Mouse (Mus musculus) midbrain, embryonic 12.5 days (tissue): Measurements from ENCODE around the gene Tyms. TPM values are rescaled to one million over a fixed set of nuclear protein-coding genes. Genes with fewer than 3 reads are reported as not detected.
"Not testable (repeated sequence)": the region's sequence is repeated elsewhere in the genome, so short reads cannot be mapped to it uniquely, and the experiment has no call there.

ENCODE experiments used
- ATAC-seq: fragments of 200-750 bp; cut with Nextera tagmentation; 2 replicates; pipeline ENCODE4 v1.8.0; 2017; ENCODE audit warnings: low read depth, moderate TSS enrichment, moderate library complexity; ENCODE audit not compliant: low FRiP score
- H3K27ac ChIP-seq: fragments of 300-500 bp; sonication (generic); replicated peaks from 2 replicates; pipeline ENCODE4 v1.5.1; 2016; ENCODE audit warnings: mild to moderate bottlenecking
- H3K27me3 ChIP-seq: fragments of 300-500 bp; sonication (generic); 2 replicates; pipeline ENCODE4 v1.6.1; 2016; ENCODE audit warnings: mild to moderate bottlenecking
- H3K36me3 ChIP-seq: fragments of 300-500 bp; sonication (generic); 2 replicates; pipeline ENCODE4 v1.6.1; 2016
- H3K4me1 ChIP-seq: fragments of 300-500 bp; sonication (generic); 2 replicates; pipeline ENCODE4 v1.6.1; 2016
- H3K4me2 ChIP-seq: fragments of 300-500 bp; sonication (generic); replicated peaks from 2 replicates; pipeline ENCODE4 v1.6.1; 2016; ENCODE audit warnings: mild to moderate bottlenecking, moderate library complexity
- H3K4me3 ChIP-seq: fragments of 300-500 bp; sonication (generic); 2 replicates; pipeline ENCODE4 v1.5.1; 2016; ENCODE audit warnings: mild to moderate bottlenecking
- H3K9ac ChIP-seq: fragments of 300-500 bp; sonication (generic); replicated peaks from 2 replicates; pipeline ENCODE4 v1.6.1; 2016; ENCODE audit warnings: mild to moderate bottlenecking, moderate library complexity
- H3K9me3 ChIP-seq: fragments of 300-500 bp; sonication (generic); 2 replicates; pipeline ENCODE4 v1.6.1; 2016; ENCODE audit warnings: mild to moderate bottlenecking
- WGBS: fragments of 180-500 bp; shearing (Covaris S2); methylation state at CpG from one replicate; pipeline ENCODE4 v1.1.7; 2016; 5-methylcytosine and 5-hydroxymethylcytosine counted together
- polyA plus RNA-seq: library from polyadenylated mRNA; unstranded; fragments of >200 nt; fragmentation: Nextera tagmentation; extraction: Ambion mirVana; gene quantifications from 2 replicates; pipeline ENCODE4 v1.2.1, GENCODE M21; 2016

Gene Tyms
- polyA plus RNA-seq, 1 experiment from 2014 or later: 182 TPM

GRCm38 (mm10) chr5:30095731-30096130 is 22.3 kb upstream of the Tyms start:
- Histone ChIP-seq H3K9ac (no peak overlapping the region), H3K27ac (no peak overlapping the region), H3K9me3 (no peaks in the 10 kb centered on the region), H3K27me3 (no peaks in the 10 kb centered on the region), H3K4me1 (no peaks in the 10 kb centered on the region), H3K4me3 (no peak overlapping the region), H3K36me3 (no peaks in the 10 kb centered on the region), H3K4me2 (no peak overlapping the region)
- WGBS: 86% methylated on average over 6 of the region's 6 CpGs
- no peak for ATAC-seq

GRCm38 (mm10) chr5:30094399-30094798 is 21.0 kb upstream of the Tyms start:
- H3K4me2 ChIP-seq: no peak overlapping the region
- no peaks in the 10 kb centered on the region for H3K36me3 ChIP-seq
- no peak for ATAC-seq
- 68% methylated on average over 2 of the region's 2 CpGs for WGBS
- H3K4me1 ChIP-seq: no peaks in the 10 kb centered on the region
- no peak overlapping the region for H3K27ac ChIP-seq
- H3K27me3 ChIP-seq: no peaks in the 10 kb centered on the region
- H3K4me3 ChIP-seq: no peak overlapping the region
- H3K9me3 ChIP-seq: no peaks in the 10 kb centered on the region
- no peak overlapping the region for H3K9ac ChIP-seq

- no peaks in the 10 kb centered on the region for H3K36me3 ChIP-seq
- 67% methylated on average over 13 of the region's 13 CpGs for WGBS
These were observed 19.3 kb upstream of the Tyms start for GRCm38 (mm10) chr5:30092701-30093100.

GRCm38 (mm10) chr5:30072377-30072776 is 1.0 kb downstream of the Tyms start:
- Histone ChIP-seq H3K9ac (peak overlapping the region; percentile 80; the same call in 1 of the 2 replicates), H3K36me3 (peaks cover 31% of the 10 kb centered on the region), H3K9me3 (no peaks in the 10 kb centered on the region), H3K4me1 (peaks cover 14% of the 10 kb centered on the region), H3K27me3 (no peaks in the 10 kb centered on the region), H3K27ac (no peak overlapping the region), H3K4me2 (peak overlapping the region; percentile 83), H3K4me3 (peak overlapping the region; percentile 84)
- 61% methylated on average over 3 of the region's 3 CpGs for WGBS
- ATAC-seq: no peak

More at GRCm38 (mm10) chr5:30092701-30093100, 19.3 kb upstream of the Tyms start:
- H3K27ac ChIP-seq: no peak overlapping the region
- H3K4me2 ChIP-seq: no peak overlapping the region
- no peak overlapping the region for H3K4me3 ChIP-seq
- ATAC-seq: no peak
- no peaks in the 10 kb centered on the region for H3K27me3 ChIP-seq
- H3K9ac ChIP-seq: no peak overlapping the region
- H3K4me1 ChIP-seq: no peaks in the 10 kb centered on the region
- H3K9me3 ChIP-seq: no peaks in the 10 kb centered on the region

GRCm38 (mm10) chr5:30071677-30072076 is 1.7 kb downstream of the Tyms start:
- 82% methylated on average over 6 of the region's 6 CpGs for WGBS
- no peak for ATAC-seq
- H3K27me3 ChIP-seq: no peaks in the 10 kb centered on the region
- H3K4me1 ChIP-seq: peaks cover 14% of the 10 kb centered on the region
- no peak overlapping the region for H3K9ac ChIP-seq
- peaks cover 32% of the 10 kb centered on the region for H3K36me3 ChIP-seq
- H3K4me2 ChIP-seq: peak overlapping the region; percentile 83
- H3K9me3 ChIP-seq: no peaks in the 10 kb centered on the region
- peak overlapping the region; percentile 22 for H3K4me3 ChIP-seq
- H3K27ac ChIP-seq: no peak overlapping the region

GRCm38 (mm10) chr5:30067726-30068125 is 5.7 kb downstream of the Tyms start:
- peaks cover 54% of the 10 kb centered on the region for H3K36me3 ChIP-seq
- WGBS: 88% methylated on average over 6 of the region's 6 CpGs

GRCm38 (mm10) chr5:30059607-30060006 is 13.8 kb downstream of the Tyms start:
- H3K9ac ChIP-seq, ATAC-seq, H3K27me3 ChIP-seq, H3K27ac ChIP-seq, H3K4me3 ChIP-seq, H3K4me1 ChIP-seq, H3K4me2 ChIP-seq, H3K9me3 ChIP-seq: not testable (repeated sequence)
- peaks cover 38% of the 10 kb centered on the region for H3K36me3 ChIP-seq
- WGBS: 55% methylated on average over 5 of the region's 5 CpGs

More at GRCm38 (mm10) chr5:30067726-30068125, 5.7 kb downstream of the Tyms start:
- no peak for ATAC-seq
- H3K9ac ChIP-seq: no peak overlapping the region
- H3K4me1 ChIP-seq: peaks cover 12% of the 10 kb centered on the region
- no peak overlapping the region for H3K4me2 ChIP-seq
- no peaks in the 10 kb centered on the region for H3K27me3 ChIP-seq
- no peak overlapping the region for H3K27ac ChIP-seq
- no peaks in the 10 kb centered on the region for H3K9me3 ChIP-seq
- no peak overlapping the region for H3K4me3 ChIP-seq

GRCm38 (mm10) chr5:30058216-30058731 is 15.1 kb downstream of the Tyms start:
- WGBS: 50% methylated on average over 6 of the region's 6 CpGs
- no peak overlapping the region for H3K9ac ChIP-seq

GRCm38 (mm10) chr5:30039841-30040240 is 33.6 kb downstream of the Tyms start:
- 81% methylated on average over 4 of the region's 4 CpGs for WGBS
- H3K4me2 ChIP-seq, H3K27me3 ChIP-seq, H3K4me1 ChIP-seq, H3K4me3 ChIP-seq, H3K36me3 ChIP-seq, H3K9me3 ChIP-seq, ATAC-seq, H3K27ac ChIP-seq, H3K9ac ChIP-seq: not testable (repeated sequence)

More at GRCm38 (mm10) chr5:30058216-30058731, 15.1 kb downstream of the Tyms start:
- ATAC-seq: no peak
- H3K9me3 ChIP-seq: no peaks in the 10 kb centered on the region
- 0 out of 2 replicates have a peak, but pooled peaks cover 5% of the 10 kb centered on the region for H3K4me1 ChIP-seq
- no peak overlapping the region for H3K4me3 ChIP-seq
- H3K27ac ChIP-seq: no peak overlapping the region
- no peaks in the 10 kb centered on the region for H3K27me3 ChIP-seq
- H3K36me3 ChIP-seq: peaks cover 30% of the 10 kb centered on the region
- H3K4me2 ChIP-seq: no peak overlapping the region

- not testable (repeated sequence) for H3K36me3 ChIP-seq, H3K4me1 ChIP-seq, H3K9ac ChIP-seq, H3K4me3 ChIP-seq, H3K27me3 ChIP-seq, ATAC-seq, H3K9me3 ChIP-seq, H3K4me2 ChIP-seq, H3K27ac ChIP-seq
- WGBS: 90% methylated on average over 5 of the region's 5 CpGs
These were observed 34.1 kb downstream of the Tyms start for GRCm38 (mm10) chr5:30039324-30039723.

- H3K36me3 ChIP-seq, H3K4me2 ChIP-seq, ATAC-seq, H3K9ac ChIP-seq, H3K27ac ChIP-seq, H3K27me3 ChIP-seq, H3K4me1 ChIP-seq, H3K9me3 ChIP-seq, H3K4me3 ChIP-seq: not testable (repeated sequence)
- 99% methylated on average over 2 of the region's 2 CpGs for WGBS
These were observed 36.3 kb downstream of the Tyms start for GRCm38 (mm10) chr5:30037111-30037510.

GRCm38 (mm10) chr5:30035862-30036261 is 37.6 kb downstream of the Tyms start:
- 90% methylated on average over 4 of the region's 4 CpGs for WGBS
- not testable (repeated sequence) for H3K36me3 ChIP-seq, H3K27me3 ChIP-seq, H3K27ac ChIP-seq, H3K9ac ChIP-seq, H3K9me3 ChIP-seq, H3K4me3 ChIP-seq, ATAC-seq, H3K4me1 ChIP-seq, H3K4me2 ChIP-seq

GRCm38 (mm10) chr5:30014580-30014979 is 58.8 kb downstream of the Tyms start:
- no peak overlapping the region for H3K27ac ChIP-seq
- 64% methylated on average over 2 of the region's 2 CpGs for WGBS
- no peaks in the 10 kb centered on the region for H3K4me1 ChIP-seq
- no peak for ATAC-seq
- no peaks in the 10 kb centered on the region for H3K27me3 ChIP-seq
- no peak overlapping the region for H3K4me3 ChIP-seq
- no peaks in the 10 kb centered on the region for H3K36me3 ChIP-seq
- no peak overlapping the region for H3K4me2 ChIP-seq
- H3K9ac ChIP-seq: no peak overlapping the region
- no peaks in the 10 kb centered on the region for H3K9me3 ChIP-seq
